Mouse (Mus musculus) small intestine, adult 10 weeks (tissue): ENCODE results near the gene Ahcyl1. TPM values are rescaled to one million over a fixed set of nuclear protein-coding genes. Genes with fewer than 3 reads are reported as not detected.

Source experiments
- polyA plus RNA-seq: library from polyadenylated mRNA; stranded (reverse); fragments of 350-450 nt; fragmentation: Illumina TruSeq; extraction: RNeasy Lipid Tissue Mini Kit (QIAGEN cat#74804); gene quantifications from one replicate; pipeline ENCODE4 v1.2.3, GENCODE M21; 2014; ENCODE audit warnings: low replicate concordance

Gene Ahcyl1
- polyA plus RNA-seq: 654 TPM

GRCm38 (mm10) chr3:107695948-107696881 is at the start of gene Ahcyl1:
TSS of gene Ahcyl1 (minus strand) at chr3:107696560.

GRCm38 (mm10) chr3:107631523-107631958 is 64.8 kb downstream of the Ahcyl1 start, which contains the start of gene Strip1:
TSS of gene Strip1 (minus strand) at chr3:107631694.

GRCm38 (mm10) chr3:107630682-107631522 is 65.5 kb downstream of the Ahcyl1 start, which contains the start of gene Gm10961:
TSS of gene Gm10961 (plus strand) at chr3:107631322.

Other genes starting within 250 kb of the Ahcyl1 start
- gene Kcnc4, start 237.0 kb downstream of the Ahcyl1 start, polyA plus RNA-seq: not detected
- 0.63 TPM for gene Slc6a17, start 178.5 kb downstream of the Ahcyl1 start, polyA plus RNA-seq
- gene Ubl4b, start 141.5 kb downstream of the Ahcyl1 start, polyA plus RNA-seq: not detected
- gene Alx3, start 101.5 kb downstream of the Ahcyl1 start, polyA plus RNA-seq: not detected
- gene Gm10961, start 65.2 kb downstream of the Ahcyl1 start, polyA plus RNA-seq: not detected
- 4.6 TPM for gene Strip1, start 64.9 kb downstream of the Ahcyl1 start, polyA plus RNA-seq
- gene Csf1, start 63.9 kb upstream of the Ahcyl1 start, polyA plus RNA-seq: 7.1 TPM
- 73.5 TPM for gene Eps8l3, start 180.7 kb upstream of the Ahcyl1 start, polyA plus RNA-seq
- gene Gstm5, start 199.3 kb upstream of the Ahcyl1 start, polyA plus RNA-seq: 24.6 TPM
- gene Gstm7, start 235.3 kb upstream of the Ahcyl1 start, polyA plus RNA-seq: 6.3 TPM
- gene Gstm6, start 247.2 kb upstream of the Ahcyl1 start, polyA plus RNA-seq: 87.2 TPM